Mouse (Mus musculus) embryonic facial prominence, embryonic 11.5 days (tissue): ENCODE measurements around the gene Tma7. TPM values are rescaled to one million over a fixed set of nuclear protein-coding genes. Genes with fewer than 3 reads are reported as not detected.
A peak's percentile ranks its signal among the peaks of the same experiment; 100 is the strongest.

Source experiments
- ATAC-seq: fragments of 200-750 bp; cut with Nextera tagmentation; replicated peaks from 2 replicates; pipeline ENCODE4 v1.8.0; 2017; ENCODE audit warnings: low read depth; ENCODE audit not compliant: insufficient number of reproducible peaks, low FRiP score, low TSS enrichment
- DNase-seq: peaks from one replicate; pipeline ENCODE4 v3.0.0-alpha.2; 2015; ENCODE audit warnings: low spot score
- H3K27ac ChIP-seq: fragments of 300-500 bp; sonication (generic); replicated peaks from 2 replicates; pipeline ENCODE4 v1.5.1; 2014; ENCODE audit warnings: mild to moderate bottlenecking, low read depth, low read length, control low read depth
- H3K27me3 ChIP-seq: fragments of 300-500 bp; sonication (generic); 2 replicates; pipeline ENCODE4 v1.6.1; 2014; ENCODE audit warnings: mild to moderate bottlenecking, low read length, moderate library complexity, mixed read lengths; ENCODE audit not compliant: control insufficient read depth, insufficient read depth
- H3K36me3 ChIP-seq: fragments of 300-500 bp; sonication (generic); replicated peaks from 2 replicates; pipeline ENCODE4 v1.6.1; 2014; ENCODE audit warnings: low read depth, mild to moderate bottlenecking, low read length, moderate library complexity, mixed read lengths; ENCODE audit not compliant: control insufficient read depth, insufficient read depth
- H3K4me1 ChIP-seq: fragments of 300-500 bp; sonication (generic); 2 replicates; pipeline ENCODE4 v1.6.1; 2014; ENCODE audit warnings: low read length, mixed read lengths; ENCODE audit not compliant: control insufficient read depth, insufficient read depth
- H3K4me2 ChIP-seq: fragments of 300-500 bp; sonication (generic); 2 replicates; pipeline ENCODE4 v1.6.1; 2014; ENCODE audit warnings: low read depth, mild to moderate bottlenecking, control low read depth, low read length, moderate library complexity
- H3K4me3 ChIP-seq: fragments of 300-500 bp; sonication (generic); 2 replicates; pipeline ENCODE4 v1.5.1; 2014; ENCODE audit warnings: low read depth, low read length, control low read depth
- H3K9ac ChIP-seq: fragments of 300-500 bp; sonication (generic); replicated peaks from 2 replicates; pipeline ENCODE4 v1.6.1; 2014; ENCODE audit warnings: mild to moderate bottlenecking, control low read depth, low read length
- H3K9me3 ChIP-seq: fragments of 300-500 bp; sonication (generic); replicated peaks from 2 replicates; pipeline ENCODE4 v1.6.1; 2016; ENCODE audit warnings: mild to moderate bottlenecking, low read length, inconsistent platforms, mixed read lengths; ENCODE audit not compliant: control insufficient read depth
- WGBS: fragments of 180-500 bp; shearing (Covaris S2); extraction: QIAGEN DNeasy Blood & Tissue Kit; methylation state at CpG from one replicate; pipeline ENCODE4 v1.1.7; 2014; 5-methylcytosine and 5-hydroxymethylcytosine counted together
- polyA plus RNA-seq: library from polyadenylated mRNA; unstranded; fragments of >200 nt; fragmentation: Nextera tagmentation; extraction: Ambion mirVana; gene quantifications from 2 replicates; pipeline ENCODE4 v1.2.1, GENCODE M21; 2014

Tma7 gene
- polyA plus RNA-seq, 1 experiment from 2014 or later = 898 TPM

GRCm38 (mm10) chr9:109102541-109102940, 20.2 kb upstream of the Tma7 start:
- Histone ChIP-seq H3K4me3 (no peak overlapping the region), H3K36me3 (peaks cover 14% of the 10 kb centered on the region), H3K27me3 (no peaks in the 10 kb centered on the region), H3K9me3 (no peaks in the 10 kb centered on the region), H3K4me2 (no peak overlapping the region), H3K9ac (no peak overlapping the region), H3K27ac (no peak overlapping the region), H3K4me1 (no peaks in the 10 kb centered on the region)
- 97% methylated on average over 3 of the region's 3 CpGs for WGBS
- DNase-seq (no peak), ATAC-seq (no peak)

GRCm38 (mm10) chr9:109101933-109102445, 19.6 kb upstream of the Tma7 start:
- WGBS = 91% methylated on average over 5 of the region's 5 CpGs
- peaks cover 14% of the 10 kb centered on the region for H3K36me3 ChIP-seq
- no peaks in the 10 kb centered on the region for H3K9me3 ChIP-seq
- DNase-seq = no peak
- no peak overlapping the region for H3K4me2 ChIP-seq
- H3K4me1 ChIP-seq = no peaks in the 10 kb centered on the region
- no peak for ATAC-seq
- H3K9ac ChIP-seq = no peak overlapping the region
- H3K4me3 ChIP-seq = no peak overlapping the region
- no peaks in the 10 kb centered on the region for H3K27me3 ChIP-seq
- H3K27ac ChIP-seq = no peak overlapping the region

- ATAC-seq (no peak), DNase-seq (no peak)
- Histone ChIP-seq H3K27ac (no peak overlapping the region), H3K27me3 (no peaks in the 10 kb centered on the region), H3K9me3 (no peaks in the 10 kb centered on the region), H3K36me3 (peaks cover 8% of the 10 kb centered on the region), H3K9ac (no peak overlapping the region), H3K4me1 (no peaks in the 10 kb centered on the region; the same call in 1 of the 2 replicates), H3K4me2 (no peak overlapping the region), H3K4me3 (no peak overlapping the region)
- WGBS = 91% methylated on average over 19 of the region's 20 CpGs
Observed at GRCm38 (mm10) chr9:109100307-109100928, 18.0 kb upstream of the Tma7 start.

GRCm38 (mm10) chr9:109098969-109099368, 16.6 kb upstream of the Tma7 start:
- H3K4me2 ChIP-seq = no peak overlapping the region
- H3K36me3 ChIP-seq = peaks cover 6% of the 10 kb centered on the region
- ATAC-seq (no peak), DNase-seq (no peak)
- H3K27ac ChIP-seq = no peak overlapping the region
- no peak overlapping the region for H3K4me3 ChIP-seq
- no peaks in the 10 kb centered on the region for H3K27me3 ChIP-seq
- H3K4me1 ChIP-seq = peaks cover 2% of the 10 kb centered on the region
- H3K9me3 ChIP-seq = no peaks in the 10 kb centered on the region
- no peak overlapping the region for H3K9ac ChIP-seq
- WGBS = 65% methylated on average over 5 of the region's 6 CpGs

- Histone ChIP-seq H3K4me2 (peak overlapping the region; percentile 14; the same call in 1 of the 2 replicates), H3K4me3 (no peak overlapping the region), H3K27ac (no peak overlapping the region)
Observed at GRCm38 (mm10) chr9:109098366-109098765, 16.0 kb upstream of the Tma7 start.

GRCm38 (mm10) chr9:109097831-109098230, 15.4 kb upstream of the Tma7 start:
- Histone ChIP-seq H3K36me3 (no peaks in the 10 kb centered on the region; the same call in 1 of the 2 replicates), H3K4me2 (peak overlapping the region; percentile 79), H3K9me3 (no peaks in the 10 kb centered on the region), H3K27me3 (no peaks in the 10 kb centered on the region), H3K27ac (no peak overlapping the region), H3K4me3 (peak overlapping the region; percentile 65; the same call in 1 of the 2 replicates), H3K9ac (peak overlapping the region; percentile 97), H3K4me1 (peaks cover 2% of the 10 kb centered on the region)
- WGBS = 44% methylated on average over 5 of the region's 5 CpGs
- DNase-seq (no peak), ATAC-seq (no peak)

More at GRCm38 (mm10) chr9:109098366-109098765, 16.0 kb upstream of the Tma7 start:
- peaks cover 2% of the 10 kb centered on the region for H3K4me1 ChIP-seq
- WGBS = 91% methylated on average over 8 of the region's 8 CpGs
- H3K9me3 ChIP-seq = no peaks in the 10 kb centered on the region
- no peaks in the 10 kb centered on the region; the same call in 1 of the 2 replicates for H3K36me3 ChIP-seq
- no peak for ATAC-seq
- DNase-seq = no peak
- no peaks in the 10 kb centered on the region for H3K27me3 ChIP-seq
- no peak overlapping the region for H3K9ac ChIP-seq

GRCm38 (mm10) chr9:109097291-109097690, 14.9 kb upstream of the Tma7 start:
- H3K9me3 ChIP-seq = no peaks in the 10 kb centered on the region
- peaks cover 2% of the 10 kb centered on the region for H3K4me1 ChIP-seq
- H3K9ac ChIP-seq = peak overlapping the region; percentile 97
- peak overlapping the region; percentile 79 for H3K4me2 ChIP-seq
- H3K27ac ChIP-seq = peak overlapping the region; percentile 99; the same call in 1 of the 2 replicates
- H3K4me3 ChIP-seq = peak overlapping the region; percentile 65
- DNase-seq (no peak), ATAC-seq (no peak)
- H3K27me3 ChIP-seq = no peaks in the 10 kb centered on the region
- 14% methylated on average over 6 of the region's 6 CpGs for WGBS
- H3K36me3 ChIP-seq = no peaks in the 10 kb centered on the region; the same call in 1 of the 2 replicates

GRCm38 (mm10) chr9:109096856-109097255, 14.5 kb upstream of the Tma7 start:
- Histone ChIP-seq H3K4me3 (peak overlapping the region; percentile 65), H3K27me3 (no peaks in the 10 kb centered on the region)
- DNase-seq = peak; percentile 33

More at GRCm38 (mm10) chr9:109096856-109097255, 14.5 kb upstream of the Tma7 start:
- no peaks in the 10 kb centered on the region for H3K9me3 ChIP-seq
- no peak for ATAC-seq
- peak overlapping the region; percentile 97 for H3K9ac ChIP-seq
- no peaks in the 10 kb centered on the region for H3K36me3 ChIP-seq
- H3K27ac ChIP-seq = peak overlapping the region; percentile 99
- H3K4me2 ChIP-seq = peak overlapping the region; percentile 79
- WGBS = 24% methylated on average over 6 of the region's 6 CpGs
- H3K4me1 ChIP-seq = peaks cover 2% of the 10 kb centered on the region
